Mouse (Mus musculus) urinary bladder, adult 18-20 months (tissue): ENCODE results near the gene Ifna2.

Source experiments
- DNase-seq, 2 experiments: peaks; one replicate each; pipeline ENCODE4 v3.0.0; 2022; ENCODE audit warnings: low spot score in 2 of 2, mixed read lengths in 2 of 2

The Ifna2 gene

GRCm38 (mm10) chr4:88683812-88684211, at the start of gene Ifna2:
Gene Ifna2, minus strand, starts transcription at chr4:88683912.
- no peak for DNase-seq

GRCm38 (mm10) chr4:88727324-88727723, 43.6 kb upstream of the Ifna2 start:
- DNase-seq: no peak

GRCm38 (mm10) chr4:88726727-88727126, 43.0 kb upstream of the Ifna2 start:
- no peak for DNase-seq

DNA sequence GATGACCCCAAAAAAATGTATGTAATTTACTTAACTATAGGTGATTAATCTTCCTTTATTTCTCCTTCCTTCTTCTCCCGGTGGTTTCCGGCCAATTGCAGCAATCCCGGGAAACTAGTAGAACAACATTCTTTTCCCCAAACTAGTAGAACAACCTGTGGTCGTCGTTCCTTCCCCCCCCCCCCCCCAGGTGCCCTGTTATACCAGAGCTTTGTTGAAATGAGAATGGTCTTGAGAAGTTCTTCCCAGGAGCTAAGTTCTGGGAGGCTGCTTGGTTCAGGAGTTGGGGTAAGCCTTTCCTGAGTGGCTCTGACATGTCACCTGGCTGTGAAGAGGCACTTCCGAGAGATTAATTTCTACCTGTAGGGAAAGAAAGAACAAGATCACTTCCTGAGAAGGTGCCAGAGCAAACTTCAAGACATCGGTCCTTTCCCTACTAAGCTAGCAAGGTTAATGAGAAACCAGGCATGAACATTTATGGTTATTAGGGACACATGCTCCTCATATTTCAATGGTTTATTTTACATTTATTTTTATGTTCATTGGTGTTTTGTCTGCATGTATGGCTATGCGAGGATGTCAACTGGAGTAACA, 39.9 kb upstream of the Ifna2 start:
- no peak for DNase-seq

GRCm38 (mm10) chr4:88721791-88722721, 38.3 kb upstream of the Ifna2 start, which contains the start of the genes Gm26566 and Klhl9:
Gene Gm26566, plus strand, starts transcription at chr4:88721805.
Gene Klhl9, minus strand, starts transcription at chr4:88722465.
- peak; percentile 80 to 89 for DNase-seq

DNA sequence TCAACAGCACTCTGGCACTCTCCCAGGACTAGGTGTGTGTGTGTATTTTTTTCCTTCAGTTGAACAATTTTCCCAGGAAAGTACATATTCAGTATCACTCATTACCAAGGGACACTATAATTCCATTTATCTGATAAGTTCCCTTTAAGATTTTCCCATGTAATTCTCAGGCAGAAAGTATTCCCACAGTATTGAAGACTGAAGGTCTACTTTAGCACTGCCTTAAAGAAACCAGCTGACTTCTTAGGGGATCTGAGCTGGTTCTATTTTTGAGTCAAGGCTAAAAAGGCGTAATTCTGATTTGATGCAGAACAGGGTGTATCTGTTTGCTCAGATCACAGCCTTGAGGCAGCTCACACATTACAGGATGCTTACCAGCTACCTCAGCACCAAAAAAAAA, 35.0 kb upstream of the Ifna2 start:
- DNase-seq: no peak

- DNase-seq: no peak
Measured at GRCm38 (mm10) chr4:88715059-88715458, 31.3 kb upstream of the Ifna2 start.

DNA sequence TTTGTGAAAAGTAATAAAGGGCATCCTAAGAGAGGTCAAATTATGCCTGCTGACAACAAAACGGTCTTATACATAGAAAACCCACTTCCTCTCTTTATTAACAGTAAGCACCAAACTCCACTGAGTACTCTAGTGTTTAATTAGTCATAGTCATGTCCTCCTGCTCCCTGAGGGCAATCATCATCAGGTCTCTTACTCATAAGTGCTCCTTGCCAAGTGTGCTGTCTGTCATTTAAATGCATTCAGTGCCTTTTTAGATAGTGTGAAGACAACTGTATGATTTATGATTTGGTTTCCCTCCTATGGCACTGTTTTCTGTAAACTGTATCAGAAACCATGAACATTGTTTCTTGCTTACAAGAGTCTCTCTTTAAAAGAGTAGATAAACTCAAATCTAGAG, 30.6 kb upstream of the Ifna2 start:
- no peak for DNase-seq

GRCm38 (mm10) chr4:88707128-88707826, 23.6 kb upstream of the Ifna2 start:
- DNase-seq: no peak

DNA sequence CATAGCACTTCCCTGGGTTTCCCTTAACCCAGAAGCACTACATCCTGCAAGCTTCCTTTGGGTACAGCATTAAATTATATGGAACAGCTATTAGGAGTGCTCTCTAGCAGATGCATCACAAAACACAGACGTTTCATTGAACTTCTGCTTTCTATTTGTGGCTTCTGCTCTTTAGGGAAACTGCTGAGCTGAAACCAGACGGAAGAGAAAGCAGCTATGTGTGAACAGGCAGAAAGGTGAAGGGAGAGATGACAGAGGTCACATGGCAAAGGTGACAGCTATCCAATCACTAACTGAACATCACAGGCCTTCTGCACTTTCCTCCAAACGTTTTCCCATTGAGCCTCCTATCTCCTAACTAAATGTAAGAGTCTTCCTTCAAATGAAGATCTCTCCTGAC, 22.2 kb upstream of the Ifna2 start:
- no peak for DNase-seq

GRCm38 (mm10) chr4:88699301-88699700, 15.6 kb upstream of the Ifna2 start:
- no peak for DNase-seq

DNA sequence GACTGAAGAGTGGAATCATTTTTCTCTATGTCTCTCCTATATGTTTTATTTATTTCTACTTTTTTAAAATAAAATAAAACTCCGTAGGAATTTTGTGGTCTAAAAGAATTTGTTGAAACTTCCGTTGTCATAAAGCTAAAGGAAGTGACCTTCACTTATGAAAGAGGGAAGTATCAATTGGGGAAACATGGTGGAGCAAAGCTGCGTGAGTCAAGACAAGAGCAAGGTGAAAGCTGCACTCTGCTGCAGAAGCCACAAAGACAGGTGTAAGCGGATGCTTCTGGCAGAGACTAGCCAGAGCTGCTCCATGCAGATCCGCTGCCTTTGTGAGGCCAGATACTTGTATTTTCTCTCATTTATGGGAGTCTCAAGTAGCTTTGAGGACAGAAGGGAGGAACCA, 15.1 kb upstream of the Ifna2 start:
- no peak for DNase-seq

DNA sequence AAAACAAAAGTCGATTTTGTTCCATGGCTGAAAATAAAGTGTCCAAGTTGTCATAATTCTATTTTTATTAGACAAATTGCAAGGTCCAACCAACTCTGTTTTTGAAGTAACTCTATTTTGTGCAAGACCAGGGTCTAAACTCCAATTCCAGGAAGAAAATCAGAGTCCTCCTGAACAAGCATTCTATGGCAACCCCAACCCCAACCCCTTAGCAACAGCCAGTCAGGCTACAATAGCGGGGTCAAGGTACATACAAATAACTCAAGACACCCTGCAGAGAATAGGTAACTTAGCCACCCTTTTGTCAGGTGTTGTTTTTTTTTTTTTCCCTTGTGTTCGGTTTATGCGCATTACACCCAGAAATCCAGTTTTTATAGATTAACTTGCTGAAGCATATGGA, 14.0 kb upstream of the Ifna2 start:
- no peak for DNase-seq

DNA sequence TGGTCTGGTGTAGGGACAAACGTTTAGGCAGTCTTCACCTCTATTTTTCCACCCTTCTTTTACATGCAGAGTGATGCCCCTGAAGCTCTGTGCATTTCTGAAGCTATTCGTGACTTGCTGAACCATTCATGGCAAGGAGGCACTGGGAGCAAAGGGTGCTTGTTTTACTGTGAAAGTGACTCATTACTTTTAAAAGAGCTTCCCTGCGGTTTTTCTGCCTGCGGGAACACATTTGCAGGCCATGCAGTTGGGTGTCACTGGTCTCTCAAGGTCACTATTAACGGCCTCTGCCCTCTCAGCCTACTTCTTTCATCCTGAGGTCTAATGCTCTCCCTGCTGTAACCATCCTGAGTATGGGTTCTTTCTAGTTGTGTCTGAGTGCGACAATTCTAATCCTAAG, 13.4 kb upstream of the Ifna2 start:
- DNase-seq: no peak

GRCm38 (mm10) chr4:88696237-88696884, 12.6 kb upstream of the Ifna2 start:
- peak; percentile 50 to 56 for DNase-seq

DNA sequence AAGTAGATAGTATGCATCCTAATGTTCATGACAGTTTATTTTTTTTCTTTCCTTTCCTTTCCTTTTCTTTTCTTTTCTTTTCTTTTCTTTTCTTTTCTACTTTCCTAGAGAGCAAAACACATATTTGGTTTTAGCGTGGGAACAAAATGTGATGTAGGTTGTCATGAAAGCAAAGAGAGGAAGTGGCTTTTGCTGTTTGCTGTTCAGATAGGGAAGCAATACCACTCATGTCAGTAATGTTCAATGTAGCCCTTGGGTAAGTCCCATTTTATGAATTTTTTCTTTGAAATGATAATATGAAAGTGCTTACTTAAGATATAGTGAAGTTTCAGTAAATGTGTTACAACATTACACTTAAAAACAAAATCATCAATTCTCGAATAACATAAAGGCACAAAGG, 9.7 kb upstream of the Ifna2 start:
- DNase-seq: no peak

DNA sequence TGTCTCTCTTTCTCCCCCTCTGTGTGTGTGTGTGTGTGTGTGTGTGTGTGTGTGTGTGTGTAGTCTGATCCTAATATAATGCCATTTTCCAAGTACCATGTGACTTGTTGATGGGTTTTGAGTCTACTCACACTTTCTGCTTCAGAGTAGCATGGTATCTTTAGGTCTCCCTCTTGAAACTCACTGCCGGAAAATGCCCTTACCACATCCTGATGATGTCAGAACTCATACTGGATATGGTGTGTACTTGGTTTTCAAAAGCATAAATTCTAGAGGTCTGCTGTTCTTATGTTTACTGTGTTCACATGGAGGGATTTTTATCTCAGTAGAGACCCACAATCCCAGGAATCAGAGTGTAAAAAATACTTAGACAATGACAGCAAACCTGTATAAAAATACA, 8.8 kb upstream of the Ifna2 start:
- DNase-seq: no peak

DNA sequence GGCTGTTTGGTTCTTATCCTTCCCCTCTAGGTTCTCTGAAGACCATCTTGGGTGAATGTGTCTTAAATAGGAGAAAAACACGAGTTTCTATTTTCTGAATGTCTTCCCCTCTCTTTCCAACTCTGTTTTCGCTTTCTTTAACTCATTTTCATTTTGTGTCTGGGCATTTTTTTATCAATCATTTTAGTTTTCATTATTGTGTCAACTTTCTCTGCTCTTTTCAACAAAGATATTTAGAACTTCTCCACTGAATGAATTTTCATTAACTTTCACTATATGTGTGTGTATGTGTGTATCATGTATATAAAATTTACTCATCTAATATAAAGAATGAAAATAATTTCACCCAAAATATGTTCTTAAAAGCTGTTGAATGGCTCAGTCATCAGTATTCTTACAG, 7.5 kb upstream of the Ifna2 start, which contains the start of gene Ifnab:
Gene Ifnab (minus strand): TSS at position 101 of the 400 bp plus-strand sequence.
- DNase-seq: no peak

DNA sequence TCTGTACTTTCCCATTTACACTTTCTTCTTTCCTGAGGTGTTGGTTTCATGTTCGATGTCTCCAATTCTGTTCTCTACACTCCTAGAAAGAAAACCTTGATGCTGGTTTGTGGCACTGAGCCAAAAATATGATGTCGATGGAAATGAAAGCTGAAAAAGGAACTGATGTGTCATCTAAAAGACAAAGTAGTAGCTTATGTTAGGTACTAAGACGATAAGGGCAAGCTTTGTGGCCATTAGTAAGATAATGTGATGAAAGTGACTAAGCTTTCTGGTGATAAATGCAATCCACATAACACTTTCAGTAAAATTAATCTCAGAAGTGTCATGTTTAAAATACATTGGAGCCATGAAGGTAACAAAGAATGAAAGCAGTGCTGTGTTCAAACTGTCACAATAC, 2.4 kb downstream of the Ifna2 start:
- DNase-seq: no peak

DNA sequence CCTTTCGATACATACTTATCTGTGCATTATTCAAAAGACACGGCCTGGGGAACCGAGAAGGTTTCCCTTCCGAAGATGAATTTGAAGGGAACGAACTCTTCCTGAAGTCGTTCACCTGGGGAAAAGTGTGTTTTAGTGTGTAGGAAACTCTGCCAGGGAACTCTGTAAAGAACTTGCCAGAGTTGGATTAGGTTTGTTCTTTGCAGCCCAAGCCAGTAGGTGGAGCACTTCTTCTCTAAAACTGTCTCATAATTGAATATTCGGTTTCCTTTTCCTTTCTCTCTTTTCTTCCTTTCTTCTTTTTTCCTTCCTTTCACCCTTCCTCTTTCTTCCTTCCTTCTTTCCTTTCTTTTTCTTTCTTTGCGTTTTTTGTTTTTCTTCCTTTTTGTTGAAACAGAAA, 3.4 kb downstream of the Ifna2 start:
- DNase-seq: no peak

- DNase-seq: no peak
Measured at GRCm38 (mm10) chr4:88676824-88677223, 6.9 kb downstream of the Ifna2 start, which contains the start of gene Ifna16. Gene Ifna16, minus strand, starts transcription at chr4:88676924.

- no peak for DNase-seq
Measured at GRCm38 (mm10) chr4:88655461-88655860, 28.3 kb downstream of the Ifna2 start.
